ENCODE assay signal across 9 mouse cellular contexts in the genomic region with DNA sequence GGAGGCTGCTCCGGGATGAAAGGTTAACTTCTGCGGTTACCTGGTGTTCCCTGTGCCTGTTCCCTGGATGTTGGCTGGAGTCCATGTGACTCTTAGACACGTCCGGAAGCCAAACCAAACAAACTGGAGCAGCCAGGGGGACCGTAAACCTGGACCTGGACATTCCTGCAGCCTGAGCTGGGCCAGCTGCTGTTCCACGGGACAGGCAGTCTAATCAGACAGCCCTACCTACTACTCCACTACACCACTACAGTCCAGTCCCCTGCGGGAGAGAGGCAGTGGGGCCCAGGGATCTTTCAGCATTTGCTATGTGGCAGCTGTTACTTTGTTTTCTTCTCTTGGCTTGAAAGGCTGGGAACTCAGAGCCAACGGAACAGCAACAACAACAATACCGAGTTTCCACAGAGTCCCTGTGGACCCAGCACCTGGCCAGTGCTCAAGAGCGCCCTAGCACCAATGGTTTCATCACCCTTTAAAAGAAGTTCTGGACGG. TPM values are rescaled to one million over a fixed set of nuclear protein-coding genes. Genes with fewer than 3 reads are reported as not detected.
DNase-seq lines count a peak whose midpoint lies in the region; ATAC-seq and TF ChIP-seq lines count a peak whose summit lies in the region.
"Had no signal": no experiment of that assay in that cellular context is flagged by ENCODE, and none has a peak within 500 bp of the region (broad histone marks: within the 10 kb centered on the region; RNA-seq: fewer than 3 reads in every experiment).

No protein-coding gene starts in this region.

- H3K27me3 ChIP-seq in kidney, embryonic 14.5 days (ENCODE audit: control insufficient read depth, insufficient read depth, low read length) = no peaks in the 10 kb centered on the region
- H3K27me3 ChIP-seq in lung, postnatal 0 days (replicated peaks; ENCODE audit: insufficient read depth, low read length) = no peaks in the 10 kb centered on the region
- H3K27me3 ChIP-seq in forebrain, embryonic 12.5 days = no peaks in the 10 kb centered on the region
- H3K27me3 ChIP-seq: megakaryocyte, embryonic 14.5 days had no signal

- H3K27ac ChIP-seq in bone marrow, adult 2 months (ENCODE audit: control insufficient read depth, insufficient read depth, low read depth, low read length, poor library complexity) = peak overlapping the region; percentile 66
- no peak overlapping the region; the same call in 1 of the 2 replicates for H3K27ac ChIP-seq in kidney, embryonic 14.5 days (ENCODE audit: low read depth, low read length)
- peak overlapping the region; percentile 88 for H3K27ac ChIP-seq in lung, postnatal 0 days (ENCODE audit: low read length)
- H3K27ac ChIP-seq in forebrain, embryonic 12.5 days = no peak overlapping the region

- no peaks in the 10 kb centered on the region for H3K36me3 ChIP-seq in kidney, embryonic 14.5 days (ENCODE audit: control insufficient read depth, insufficient read depth, low read length)
- H3K36me3 ChIP-seq in lung, postnatal 0 days (ENCODE audit: insufficient read depth, low read length) = no peaks in the 10 kb centered on the region
- H3K36me3 ChIP-seq in forebrain, embryonic 12.5 days (replicated peaks) = no peaks in the 10 kb centered on the region

- no peak for TF ChIP-seq CTCF in bone marrow, adult 2 months (IDR thresholded peaks at IDR 0.05; ENCODE audit: control insufficient read depth, insufficient read depth, low read length)
- TF ChIP-seq CTCF in lung, postnatal 0 days (IDR thresholded peaks at IDR 0.05) = no peak

- TF ChIP-seq EP300 in lung, postnatal 0 days (IDR thresholded peaks at IDR 0.05) = peak; percentile 90

- DNase-seq in gastrocnemius, postnatal 36 days = peak; percentile 63 to 70
- peak; percentile 94 for DNase-seq in lung, postnatal 0 days (ENCODE audit: low spot score)
- no peak for DNase-seq in embryo, embryonic 9.5 days (ENCODE audit: extremely low spot score)
- DNase-seq in frontal cortex, postnatal 25 days (ENCODE audit: low spot score in 2 of 2) = no peak
- DNase-seq in left cerebral cortex, postnatal 4 days = no peak

- intact Hi-C loops in gastrocnemius, postnatal 36 days (cut with DNase I) = no loop called here
- intact Hi-C loops in left cerebral cortex, postnatal 4 days (cut with DNase I) = no loop called here

- H3K4me1 ChIP-seq in bone marrow, adult 2 months (ENCODE audit: control insufficient read depth, insufficient read depth, low read length) = peaks cover 1% of the 10 kb centered on the region; the same call in 1 of the 2 replicates
- peaks cover 6% of the 10 kb centered on the region; the same call in 1 of the 2 replicates for H3K4me1 ChIP-seq in kidney, embryonic 14.5 days (ENCODE audit: control insufficient read depth, insufficient read depth, low read length)
- peaks cover 7% of the 10 kb centered on the region; the same call in 1 of the 2 replicates for H3K4me1 ChIP-seq in lung, postnatal 0 days (ENCODE audit: insufficient read depth, low read depth, low read length)
- no peaks in the 10 kb centered on the region for H3K4me1 ChIP-seq in forebrain, embryonic 12.5 days

- 75% methylated on average over 11 of the region's 11 CpGs for WGBS in bone marrow, adult 2 months
- WGBS in kidney, embryonic 14.5 days = 24% methylated on average over 11 of the region's 11 CpGs
- 23% methylated on average over 11 of the region's 11 CpGs for WGBS in lung, postnatal 0 days
- 83% methylated on average over 11 of the region's 11 CpGs for WGBS in forebrain, embryonic 12.5 days

- TF ChIP-seq POLR2A in bone marrow, adult 2 months (IDR thresholded peaks at IDR 0.05; ENCODE audit: borderline replicate concordance, control insufficient read depth, low read depth, low read length) = no peak

- no peak overlapping the region for H3K4me2 ChIP-seq in kidney, embryonic 14.5 days (replicated peaks; ENCODE audit: low read depth, low read length)
- peak overlapping the region; percentile 31 for H3K4me2 ChIP-seq in lung, postnatal 0 days (replicated peaks; ENCODE audit: low read depth, low read length)
- H3K4me2 ChIP-seq in forebrain, embryonic 12.5 days = no peak overlapping the region

- peak; percentile 96 for ATAC-seq in kidney, embryonic 14.5 days (ENCODE audit: low FRiP score, low TSS enrichment)
- ATAC-seq in lung, postnatal 0 days = peak; percentile 94
- no peak for ATAC-seq in forebrain, embryonic 12.5 days (ENCODE audit: low FRiP score)

- no peak overlapping the region for H3K4me3 ChIP-seq in bone marrow, adult 2 months (replicated peaks; ENCODE audit: control insufficient read depth, low read depth, low read length)
- no peak overlapping the region for H3K4me3 ChIP-seq in kidney, embryonic 14.5 days (ENCODE audit: low read length)
- 0 out of 2 replicates have a peak overlapping the region, but pooled peaks have one; percentile 8 for H3K4me3 ChIP-seq in lung, postnatal 0 days (ENCODE audit: low read depth, low read length)
- no peak overlapping the region for H3K4me3 ChIP-seq in forebrain, embryonic 12.5 days (replicated peaks)
- H3K4me3 ChIP-seq: megakaryocyte, embryonic 14.5 days had no signal

- H3K9me3 ChIP-seq in kidney, embryonic 14.5 days (ENCODE audit: control insufficient read depth, low read length) = no peaks in the 10 kb centered on the region
- H3K9me3 ChIP-seq in lung, postnatal 0 days (ENCODE audit: low read length) = no peaks in the 10 kb centered on the region
- H3K9me3 ChIP-seq in forebrain, embryonic 12.5 days = no peaks in the 10 kb centered on the region
- H3K9me3 ChIP-seq: megakaryocyte, embryonic 14.5 days had no signal

- H3K9ac ChIP-seq in kidney, embryonic 14.5 days (ENCODE audit: low read depth, low read length) = no peak overlapping the region
- peak overlapping the region; percentile 20 for H3K9ac ChIP-seq in lung, postnatal 0 days (replicated peaks; ENCODE audit: low read depth)
- H3K9ac ChIP-seq in forebrain, embryonic 12.5 days = no peak overlapping the region

RNA-seq across cellular contexts. Expression of gene Herpud1, which starts 8.5 kb away (rescaled TPM):
- 69.2 and 70.5 TPM in 2 replicates for polyA plus RNA-seq in bone marrow, adult 2 months (2011; ENCODE audit: insufficient read depth, insufficient read length, low replicate concordance, missing spikeins)
- total RNA-seq in gastrocnemius, postnatal 36 days (2021) = 100 to 1,000 TPM in 1 of 2 experiments, 10 to 100 TPM in 1; 93.3 to 102 TPM
- 53.7 and 61.2 TPM in 2 replicates for polyA plus RNA-seq in kidney, embryonic 14.5 days (2014; fragmentation: Nextera tagmentation; extraction: Ambion mirVana)
- polyA plus RNA-seq in lung, postnatal 0 days (2015; fragmentation: Nextera tagmentation; extraction: Ambion mirVana) = 179 and 217 TPM in 2 replicates
- polyA plus RNA-seq in forebrain, embryonic 12.5 days (2016; fragmentation: Nextera tagmentation; extraction: Ambion mirVana) = 52.0 and 58.0 TPM in 2 replicates
- total RNA-seq in left cerebral cortex, postnatal 4 days (2021) = 10 to 100 TPM; 34.4 to 36.1 TPM

RNA-seq across cellular contexts. Expression of gene Slc12a3, which starts 48.8 kb away (rescaled TPM):
- 4.4 and 11.8 TPM in 2 replicates for polyA plus RNA-seq in bone marrow, adult 2 months (2011; ENCODE audit: insufficient read depth, insufficient read length, low replicate concordance, missing spikeins)
- not detected for total RNA-seq in gastrocnemius, postnatal 36 days (2021)
- 0.39 and 0.51 TPM in 2 replicates for polyA plus RNA-seq in kidney, embryonic 14.5 days (2014; fragmentation: Nextera tagmentation; extraction: Ambion mirVana)
- 0.11 and 0.12 TPM in 2 replicates for polyA plus RNA-seq in lung, postnatal 0 days (2015; fragmentation: Nextera tagmentation; extraction: Ambion mirVana)
- polyA plus RNA-seq in forebrain, embryonic 12.5 days (2016; fragmentation: Nextera tagmentation; extraction: Ambion mirVana) = 0.10 TPM in 1 of 2 replicates, not detected in the other
- under 1 TPM; 0.28 to 0.54 TPM for total RNA-seq in left cerebral cortex, postnatal 4 days (2021)

RNA-seq across cellular contexts. Expression of gene Nlrc5, which starts 56.4 kb away (rescaled TPM):
- 16.5 TPM in 2 replicates for polyA plus RNA-seq in bone marrow, adult 2 months (2011; ENCODE audit: insufficient read depth, insufficient read length, low replicate concordance, missing spikeins)
- total RNA-seq in gastrocnemius, postnatal 36 days (2021) = under 1 TPM; 0.38 to 0.57 TPM
- polyA plus RNA-seq in kidney, embryonic 14.5 days (2014; fragmentation: Nextera tagmentation; extraction: Ambion mirVana) = 0.10 and 0.70 TPM in 2 replicates
- 0.31 and 0.42 TPM in 2 replicates for polyA plus RNA-seq in lung, postnatal 0 days (2015; fragmentation: Nextera tagmentation; extraction: Ambion mirVana)
- 0.12 and 0.13 TPM in 2 replicates for polyA plus RNA-seq in forebrain, embryonic 12.5 days (2016; fragmentation: Nextera tagmentation; extraction: Ambion mirVana)
- total RNA-seq in left cerebral cortex, postnatal 4 days (2021) = under 1 TPM; 0.30 to 0.81 TPM

Comparison
In these comparisons a context has a peak if more than half of its experiments do, and no peak if none do; other contexts are left out.
1. H3K27ac ChIP-seq: peak in bone marrow, adult 2 months (single experiment) and lung, postnatal 0 days (single experiment); none in kidney, embryonic 14.5 days (single experiment) and forebrain, embryonic 12.5 days (single experiment).
2. DNase-seq: peak in gastrocnemius, postnatal 36 days (2 of 2) and lung, postnatal 0 days (single experiment); none in embryo, embryonic 9.5 days (single experiment), frontal cortex, postnatal 25 days (0 of 2) and left cerebral cortex, postnatal 4 days (single experiment).
3. RNA of gene Nlrc5, which starts 56.4 kb away (polyA plus RNA-seq): 16.5 TPM in bone marrow, adult 2 months; 0.10 to 0.70 TPM in kidney, embryonic 14.5 days, 0.31 to 0.42 TPM in lung, postnatal 0 days and 0.12 to 0.13 TPM in forebrain, embryonic 12.5 days; every median in the first group is over 10 times any median in the second.